Mouse (Mus musculus) ES-E14 (cell line): ENCODE results near the gene Zfyve21.

ENCODE experiments used
- HCFC1 ChIP-seq: IDR thresholded peaks from 2 replicates; pipeline ENCODE4 v1.6.1; 2012; ENCODE audit warnings: low read length, inconsistent platforms, borderline replicate concordance; ENCODE audit not compliant: insufficient read depth
- ZNF384 ChIP-seq: IDR thresholded peaks from 2 replicates; pipeline ENCODE4 v1.6.1; 2012; ENCODE audit warnings: low read depth, low read length, inconsistent platforms

- TF ChIP-seq HCFC1 (no peak), ZNF384 (no peak)
Measured at GRCm38 (mm10) chr12:111832643-111833042, 18.7 kb downstream of the Zfyve21 start.
